Mouse (Mus musculus) gastrocnemius, postnatal 14 days (tissue): ENCODE measurements at regions not wholly inside any gene's neighbourhood (a gene's known extent, or its start where the extent isn't known, plus 50 kb on each side); places are given as distances from the start of the nearest gene placed in this dataset.

Source experiments
- DNase-seq: peaks from one replicate; pipeline ENCODE4 v3.0.0; 2021; ENCODE audit warnings: mixed read lengths
- intact Hi-C: fragments of 180-260 bp; cut with DNase I; formaldehyde crosslinking; loops from one replicate; pipeline ENCODE4 v1.15.1; 2025; ENCODE audit warnings: low total_unique reads

GRCm38 (mm10) chr13:14789827-14790226, 159.9 kb downstream of the AW209491 start:
- intact Hi-C loops: no loop called here
- no peak for DNase-seq

DNA sequence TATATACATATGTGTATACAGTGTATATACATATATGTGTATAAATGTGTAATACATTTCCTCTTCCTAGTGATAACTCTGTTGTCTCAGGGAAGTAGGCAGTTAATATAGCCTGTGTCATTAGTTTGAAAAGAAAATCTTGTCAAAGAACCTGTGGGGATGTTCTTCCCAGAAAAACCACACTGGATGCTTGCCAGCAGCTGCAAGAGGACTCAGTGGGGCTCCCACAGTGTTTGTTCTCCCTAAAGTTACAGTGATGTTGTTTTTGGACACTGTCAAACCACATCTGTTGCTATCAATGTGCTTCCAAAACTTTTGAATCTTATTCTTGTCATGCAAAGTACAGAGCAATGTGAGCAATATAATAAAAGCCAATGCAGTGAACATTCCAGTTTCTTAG, 170.3 kb downstream of the AW209491 start:
- intact Hi-C loops: no loop called here
- peak; percentile 52 for DNase-seq

- intact Hi-C loops: no loop called here
- no peak for DNase-seq
Measured at GRCm38 (mm10) chr13:14801020-14801419, 171.1 kb downstream of the AW209491 start.

GRCm38 (mm10) chr13:14802391-14802790, 172.4 kb downstream of the AW209491 start:
- DNase-seq: no peak
- intact Hi-C loops: no loop called here

GRCm38 (mm10) chr13:14835362-14835761, 205.4 kb downstream of the AW209491 start:
- DNase-seq: no peak
- intact Hi-C loops: no loop called here
